Mouse (Mus musculus): ENCODE results near the gene Senp5. TPM values are rescaled to one million over a fixed set of nuclear protein-coding genes. Genes with fewer than 3 reads are reported as not detected.
A peak's percentile ranks its signal among the peaks of the same experiment; 100 is the strongest.
"Not testable (repeated sequence)": the region's sequence is repeated elsewhere in the genome, so short reads cannot be mapped to it uniquely, and the experiment has no call there.

The Senp5 gene
- total and polyA plus RNA-seq, 2 experiments from 2014 or later, result 11.0 to 27.2 TPM

- Histone ChIP-seq H3K27me3 (ENCODE audit: insufficient read depth, low read length) (no peaks in the 10 kb centered on the region), H3K9ac (no peak overlapping the region), H3K36me3 (ENCODE audit: insufficient read depth) (peaks cover 48% of the 10 kb centered on the region), H3K4me1 (ENCODE audit: insufficient read depth) (no peaks in the 10 kb centered on the region), H3K9me3 (ENCODE audit: low read length) (no peaks in the 10 kb centered on the region), H3K4me2 (ENCODE audit: low read depth) (no peak overlapping the region), H3K4me3 (ENCODE audit: low read depth, low read length) (no peak overlapping the region), H3K27ac (ENCODE audit: low read depth, low read length) (no peak overlapping the region)
- no peak for TF ChIP-seq CTCF (IDR thresholded peaks at IDR 0.05; ENCODE audit: low read depth)
- DNase-seq (no peak), ATAC-seq (no peak)
- 90% methylated on average over 4 of the region's 4 CpGs for whole genome bisulfite sequencing
Measured at GRCm38 (mm10) chr16:31975258-31975657, 27.8 kb downstream of the Senp5 start.

- WGBS, result 67% methylated on average over 7 of the region's 7 CpGs
- Histone ChIP-seq H3K27ac (ENCODE audit: low read depth, low read length) (peak overlapping the region; percentile 50; the same call in 1 of the 2 replicates), H3K4me2 (ENCODE audit: low read depth) (no peak overlapping the region), H3K27me3 (ENCODE audit: insufficient read depth, low read length) (no peaks in the 10 kb centered on the region), H3K9me3 (ENCODE audit: low read length) (no peaks in the 10 kb centered on the region), H3K4me3 (ENCODE audit: low read depth, low read length) (no peak overlapping the region), H3K4me1 (ENCODE audit: insufficient read depth) (no peaks in the 10 kb centered on the region), H3K36me3 (ENCODE audit: insufficient read depth) (peaks cover 54% of the 10 kb centered on the region), H3K9ac (no peak overlapping the region)
- DNase-seq (peak; percentile 66), ATAC-seq (peak; percentile 80)
- no peak for TF ChIP-seq CTCF (IDR thresholded peaks at IDR 0.05; ENCODE audit: low read depth)
Measured at GRCm38 (mm10) chr16:31963224-31963623, 39.9 kb downstream of the Senp5 start.

- WGBS, result under 1% methylated on average over 55 of the region's 55 CpGs
Measured at GRCm38 (mm10) chr16:31948345-31948774, 54.7 kb downstream of the Senp5 start, which contains the start of the genes 0610012G03Rik and Ncbp2. 0610012G03Rik (minus strand) TSS chr16:31948494. Ncbp2 (plus strand) TSS chr16:31948513.

GRCm38 (mm10) chr16:31947901-31948316, 55.2 kb downstream of the Senp5 start:
- Histone ChIP-seq H3K4me1 (ENCODE audit: insufficient read depth) (peaks cover 16% of the 10 kb centered on the region), H3K9ac (peak overlapping the region; percentile 90), H3K27me3 (ENCODE audit: insufficient read depth, low read length) (no peaks in the 10 kb centered on the region), H3K36me3 (ENCODE audit: insufficient read depth) (peaks cover 13% of the 10 kb centered on the region), H3K27ac (ENCODE audit: low read depth, low read length) (peak overlapping the region; percentile 91), H3K4me3 (ENCODE audit: low read depth, low read length) (peak overlapping the region; percentile 93), H3K4me2 (ENCODE audit: low read depth) (peak overlapping the region; percentile 89), H3K9me3 (ENCODE audit: low read length) (no peaks in the 10 kb centered on the region)
- WGBS, result 0% methylated on average over 37 of the region's 38 CpGs
- no peak for TF ChIP-seq CTCF (IDR thresholded peaks at IDR 0.05; ENCODE audit: low read depth)
- ATAC-seq (peak; percentile 5; the same call in 1 of the 2 replicates), DNase-seq (no peak)

More at GRCm38 (mm10) chr16:31948345-31948774, 54.7 kb downstream of the Senp5 start, which contains the start of the genes 0610012G03Rik and Ncbp2:
- no peaks in the 10 kb centered on the region for H3K27me3 ChIP-seq (ENCODE audit: insufficient read depth, low read length)
- H3K4me1 ChIP-seq (ENCODE audit: insufficient read depth), result peaks cover 16% of the 10 kb centered on the region
- peak within 1 kb of the TSS; percentile 90 for H3K9ac ChIP-seq
- H3K4me3 ChIP-seq (ENCODE audit: low read depth, low read length), result peak within 1 kb of the TSS; percentile 93
- H3K36me3 ChIP-seq (ENCODE audit: insufficient read depth), result peaks cover 13% of the 10 kb centered on the region
- ATAC-seq (peak; percentile 95), DNase-seq (peak; percentile 98)
- H3K27ac ChIP-seq (ENCODE audit: low read depth, low read length), result peak within 1 kb of the TSS; percentile 91
- H3K9me3 ChIP-seq (ENCODE audit: low read length), result no peaks in the 10 kb centered on the region
- TF ChIP-seq CTCF (IDR thresholded peaks at IDR 0.05; ENCODE audit: low read depth), result peak; percentile 34
- H3K4me2 ChIP-seq (ENCODE audit: low read depth), result peak within 1 kb of the TSS; percentile 89

- DNase-seq (no peak), ATAC-seq (no peak)
- H3K9ac ChIP-seq, result peak overlapping the region; percentile 90
- H3K4me2 ChIP-seq (ENCODE audit: low read depth), result peak overlapping the region; percentile 89
- WGBS, result 31% methylated on average over 8 of the region's 8 CpGs
- H3K9me3 ChIP-seq (ENCODE audit: low read length), result no peaks in the 10 kb centered on the region
- peaks cover 16% of the 10 kb centered on the region for H3K4me1 ChIP-seq (ENCODE audit: insufficient read depth)
- TF ChIP-seq CTCF (IDR thresholded peaks at IDR 0.05; ENCODE audit: low read depth), result no peak
- no peak overlapping the region; the same call in 1 of the 2 replicates for H3K27ac ChIP-seq (ENCODE audit: low read depth, low read length)
- peaks cover 13% of the 10 kb centered on the region for H3K36me3 ChIP-seq (ENCODE audit: insufficient read depth)
- peak overlapping the region; percentile 93 for H3K4me3 ChIP-seq (ENCODE audit: low read depth, low read length)
- H3K27me3 ChIP-seq (ENCODE audit: insufficient read depth, low read length), result no peaks in the 10 kb centered on the region
Measured at GRCm38 (mm10) chr16:31947333-31947732, 55.8 kb downstream of the Senp5 start.

GRCm38 (mm10) chr16:31945986-31946385, 57.1 kb downstream of the Senp5 start:
- DNase-seq; H3K9me3 ChIP-seq (ENCODE audit: low read length); H3K27ac ChIP-seq (ENCODE audit: low read depth, low read length); H3K9ac ChIP-seq; H3K27me3 ChIP-seq (ENCODE audit: insufficient read depth, low read length); H3K4me3 ChIP-seq (ENCODE audit: low read depth, low read length); H3K36me3 ChIP-seq (ENCODE audit: insufficient read depth); ATAC-seq: not testable (repeated sequence)
- 88% methylated on average over 6 of the region's 6 CpGs for WGBS
- Histone ChIP-seq H3K4me1 (ENCODE audit: insufficient read depth) (peaks cover 16% of the 10 kb centered on the region), H3K4me2 (ENCODE audit: low read depth) (0 out of 2 replicates have a peak overlapping the region, but pooled peaks have one; percentile 89)

GRCm38 (mm10) chr16:31945372-31945771, 57.7 kb downstream of the Senp5 start:
- H3K27ac ChIP-seq (ENCODE audit: low read depth, low read length), result no peak overlapping the region
- no peak overlapping the region for H3K4me2 ChIP-seq (ENCODE audit: low read depth)
- H3K9me3 ChIP-seq (ENCODE audit: low read length), result no peaks in the 10 kb centered on the region
- no peak for DNase-seq
- peaks cover 6% of the 10 kb centered on the region; the same call in 1 of the 2 replicates for H3K36me3 ChIP-seq (ENCODE audit: insufficient read depth)
- no peak for TF ChIP-seq CTCF (IDR thresholded peaks at IDR 0.05; ENCODE audit: low read depth)
- no peak for ATAC-seq
- 85% methylated on average over 6 of the region's 6 CpGs for WGBS
- H3K27me3 ChIP-seq (ENCODE audit: insufficient read depth, low read length), result no peaks in the 10 kb centered on the region
- H3K4me1 ChIP-seq (ENCODE audit: insufficient read depth), result peaks cover 16% of the 10 kb centered on the region
- H3K9ac ChIP-seq, result no peak overlapping the region
- H3K4me3 ChIP-seq (ENCODE audit: low read depth, low read length), result no peak overlapping the region

Data from forebrain, postnatal 0 days (tissue).